Mouse (Mus musculus) urinary bladder, postnatal 36 days (tissue): Measurements from ENCODE around the gene Sat2.
A peak's percentile ranks its signal among the peaks of the same experiment; 100 is the strongest.
"Not testable (repeated sequence)": the region's sequence is repeated elsewhere in the genome, so short reads cannot be mapped to it uniquely, and the experiment has no call there.

Experiments used
- DNase-seq, 2 experiments: peaks; one replicate each; pipeline ENCODE4 v3.0.0; 2022; ENCODE audit warnings: low spot score in 2 of 2, mixed read lengths in 1 of 2

The Sat2 gene

DNA sequence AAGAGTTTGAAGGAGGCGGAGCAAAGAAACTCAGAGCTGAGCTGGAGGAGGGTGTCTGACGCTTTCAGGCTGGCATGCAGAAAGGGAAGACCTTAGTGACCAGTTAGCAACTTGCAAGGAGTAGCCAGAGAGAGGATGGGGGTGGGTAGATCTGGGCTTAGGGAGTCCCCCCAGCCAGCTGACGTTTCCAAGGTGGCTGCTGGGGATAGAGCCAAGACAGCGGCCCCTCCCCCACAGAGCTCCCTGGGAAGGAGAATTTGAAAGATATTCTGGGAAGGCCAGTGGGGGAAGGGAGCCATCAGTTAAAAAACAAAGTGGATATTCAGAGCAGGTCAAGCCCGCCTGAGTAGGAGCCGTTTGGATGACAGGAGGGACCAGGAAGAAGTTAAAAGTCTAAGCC lies 21.7 kb upstream of the Sat2 start:
- peak in 1 of 2 experiments; percentile 31 for DNase-seq

DNA sequence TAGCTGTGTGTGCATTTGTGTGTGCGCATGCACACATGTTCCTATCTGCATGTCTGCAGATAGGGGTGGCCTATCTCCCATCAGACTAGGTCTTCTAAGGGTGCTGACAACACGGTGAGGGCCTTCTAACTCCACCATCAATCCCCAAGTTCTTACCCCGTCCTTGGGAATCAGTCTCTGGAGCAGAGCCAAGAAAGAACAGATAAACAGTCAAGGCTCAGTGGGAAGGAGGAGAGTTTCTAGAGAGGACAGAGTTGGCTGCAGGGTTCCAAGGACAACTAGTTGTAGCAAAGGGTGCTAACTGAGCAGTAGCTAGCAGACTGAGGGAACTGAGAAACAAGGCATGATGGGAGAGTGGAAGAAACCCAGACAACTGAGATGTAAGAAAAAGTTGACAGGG lies 20.1 kb upstream of the Sat2 start:
- no peak for DNase-seq

GRCm38 (mm10) chr11:69603516-69603915 lies 18.3 kb upstream of the Sat2 start:
- no peak for DNase-seq

DNA sequence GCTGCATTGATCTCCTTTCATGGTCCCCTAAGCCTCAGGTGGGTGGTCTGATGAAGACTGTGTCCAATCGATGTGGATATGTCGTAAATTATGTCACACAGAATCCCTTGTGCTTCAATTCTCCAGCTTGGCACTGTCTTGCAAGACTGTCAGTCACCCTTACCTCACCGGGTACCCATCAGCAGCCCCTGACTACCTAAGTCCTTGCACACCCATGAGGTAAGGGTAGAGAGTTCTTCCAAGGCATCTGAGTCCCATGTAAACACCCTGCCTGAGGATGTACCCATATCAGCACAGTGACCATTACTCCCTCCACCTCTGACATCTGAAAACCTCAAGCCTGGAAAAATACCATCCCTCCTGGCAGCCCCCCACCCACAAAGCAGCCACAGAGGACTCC lies 17.5 kb upstream of the Sat2 start:
- DNase-seq: no peak

DNA sequence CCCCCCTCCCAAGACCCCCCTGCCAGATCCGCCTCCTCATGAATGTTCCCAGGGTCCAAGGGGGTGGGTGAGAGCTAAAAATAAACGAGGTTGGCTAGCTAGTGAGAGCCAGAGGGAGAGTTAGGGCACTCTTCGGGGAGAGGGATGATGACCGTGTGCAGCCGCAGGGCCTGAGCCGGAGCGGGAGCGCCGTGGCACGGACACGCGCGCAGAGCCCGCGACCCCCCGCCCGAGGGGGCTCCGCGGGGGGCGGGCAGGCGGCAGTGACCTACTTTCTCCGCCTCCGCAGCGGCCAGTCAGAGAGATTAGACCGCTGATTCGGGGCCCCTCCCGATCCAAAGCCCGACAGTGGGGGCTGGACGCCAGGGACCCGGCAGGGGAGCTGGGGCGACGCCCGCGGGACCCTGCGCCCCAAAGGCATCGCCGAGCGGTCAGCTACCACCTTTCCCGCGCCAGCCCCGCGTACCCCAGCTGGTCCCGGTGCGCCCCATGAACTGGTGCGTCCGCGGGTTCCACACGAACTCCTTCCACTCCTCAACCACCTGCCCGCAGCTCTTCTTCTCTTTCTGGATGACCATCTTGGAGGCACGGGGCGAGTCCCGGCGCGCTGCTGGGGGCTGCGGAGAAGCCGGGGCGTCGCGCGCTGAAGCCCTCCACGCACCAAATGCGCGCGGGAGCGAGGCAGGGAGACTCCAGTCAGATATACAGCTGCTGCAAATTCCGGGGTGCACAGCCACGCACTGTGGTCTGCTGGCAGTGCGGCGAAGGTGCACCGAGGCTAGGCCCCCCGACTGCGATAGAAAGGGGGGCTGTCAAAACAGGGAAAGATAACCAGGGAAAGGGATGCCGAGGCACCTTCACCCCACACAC lies 16.8 kb upstream of the Sat2 start:
- no peak for DNase-seq

GRCm38 (mm10) chr11:69605726-69606490 lies 15.9 kb upstream of the Sat2 start, which contains the start of gene Atp1b2:
Gene Atp1b2 (minus strand): TSS chr11:69605942.
- peak; percentile 42 to 48 for DNase-seq

- DNase-seq: no peak
These were observed 15.4 kb upstream of the Sat2 start for GRCm38 (mm10) chr11:69606491-69606795.

GRCm38 (mm10) chr11:69606832-69607231 lies 15.0 kb upstream of the Sat2 start:
- no peak for DNase-seq

- DNase-seq: no peak
These were observed 13.3 kb upstream of the Sat2 start for GRCm38 (mm10) chr11:69608525-69608924.

- no peak for DNase-seq
These were observed 12.4 kb upstream of the Sat2 start for GRCm38 (mm10) chr11:69609416-69609815.

- DNase-seq: no peak
These were observed 10.9 kb upstream of the Sat2 start for GRCm38 (mm10) chr11:69610899-69611298.

GRCm38 (mm10) chr11:69613553-69614256 lies 8.1 kb upstream of the Sat2 start:
- peak; percentile 81 to 87 for DNase-seq

- not testable (repeated sequence) for DNase-seq
These were observed 7.6 kb upstream of the Sat2 start for GRCm38 (mm10) chr11:69614257-69614588.

DNA sequence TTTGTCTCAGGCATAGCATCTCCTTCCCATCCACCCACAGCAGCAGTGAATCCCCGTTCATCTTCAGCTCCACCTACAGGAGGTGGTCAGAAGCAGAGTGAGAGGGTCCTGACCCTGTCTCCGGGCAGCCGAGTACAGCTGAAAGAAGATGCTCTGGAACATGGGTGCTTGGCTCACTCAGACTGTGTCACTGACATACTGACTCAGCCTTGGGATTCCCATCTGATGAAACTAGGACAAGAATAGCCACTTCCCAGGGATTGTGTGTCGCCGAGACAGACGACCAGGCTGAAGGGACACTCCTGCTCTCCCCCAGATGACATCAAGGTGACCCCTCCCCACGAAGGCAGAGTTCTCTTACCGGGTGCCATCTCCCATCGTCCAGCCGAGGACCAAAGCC lies 5.0 kb upstream of the Sat2 start:
- no peak for DNase-seq

GRCm38 (mm10) chr11:69617805-69618204 lies 4.0 kb upstream of the Sat2 start, which contains the start of gene Shbg:
Gene Shbg (minus strand): TSS chr11:69617905.
- DNase-seq: no peak

- DNase-seq: no peak
These were observed 1.3 kb upstream of the Sat2 start for GRCm38 (mm10) chr11:69620394-69621081.

- no peak for DNase-seq
These were observed 582 bp downstream of the Sat2 start for GRCm38 (mm10) chr11:69622406-69622805.

DNA sequence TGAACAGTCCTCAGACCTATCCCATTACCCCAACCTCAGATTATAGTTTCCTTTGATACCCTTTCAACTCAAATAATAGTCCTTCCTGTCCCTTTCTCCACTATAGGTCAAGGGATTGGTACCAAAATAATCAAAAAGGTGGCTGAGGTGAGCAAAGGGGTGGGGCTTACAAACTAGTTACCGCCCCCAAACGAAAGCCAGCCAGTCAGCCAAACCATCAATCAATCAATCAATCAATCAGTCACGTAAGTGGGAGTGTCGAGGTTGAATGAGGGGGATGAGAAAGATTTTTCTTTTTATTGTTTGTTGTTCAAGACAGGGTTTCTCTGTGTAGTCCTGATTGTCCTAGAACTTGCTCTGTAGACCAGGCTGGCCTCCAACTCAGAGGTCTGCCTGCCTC lies 1.2 kb downstream of the Sat2 start:
- no peak for DNase-seq

DNA sequence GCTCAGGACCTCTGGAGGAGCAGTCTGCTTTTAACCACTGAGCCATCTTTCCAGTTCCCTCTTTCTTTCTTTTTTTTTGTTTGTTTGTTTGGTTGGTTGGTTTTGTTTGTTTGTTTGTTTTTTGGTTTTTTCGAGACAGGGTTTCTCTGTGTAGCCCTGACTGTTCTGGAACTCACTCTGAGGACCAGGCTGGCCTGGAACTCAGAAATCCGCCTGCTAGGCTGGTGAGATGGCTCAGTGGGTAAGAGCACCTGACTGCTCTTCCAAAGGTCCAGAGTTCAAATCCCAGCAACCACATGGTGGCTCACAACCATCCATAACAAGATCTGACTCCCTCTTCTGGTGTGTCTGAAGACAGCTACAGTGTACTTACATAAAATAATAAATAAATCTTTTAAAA lies 2.5 kb downstream of the Sat2 start:
- not testable (repeated sequence) for DNase-seq

DNA sequence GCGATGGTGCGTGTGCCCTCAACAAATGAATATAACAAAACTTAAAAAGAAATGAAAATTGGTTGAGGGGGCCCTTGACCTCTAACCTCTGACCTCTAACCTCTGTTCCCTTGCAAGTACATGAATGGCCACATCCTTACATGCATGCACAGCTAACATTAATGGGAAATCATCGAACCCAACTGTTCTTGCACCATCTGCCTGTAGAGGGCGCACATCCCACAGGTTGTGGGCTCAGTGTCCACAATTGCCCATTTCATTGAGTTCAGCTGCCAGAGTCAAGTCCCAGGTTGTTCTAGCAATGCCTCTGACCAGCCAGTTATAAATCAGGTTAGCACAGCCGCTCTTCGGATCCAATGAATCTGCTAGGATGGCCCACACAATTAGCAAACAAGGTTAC lies 6.5 kb downstream of the Sat2 start:
- DNase-seq: peak; percentile 52 to 73

DNA sequence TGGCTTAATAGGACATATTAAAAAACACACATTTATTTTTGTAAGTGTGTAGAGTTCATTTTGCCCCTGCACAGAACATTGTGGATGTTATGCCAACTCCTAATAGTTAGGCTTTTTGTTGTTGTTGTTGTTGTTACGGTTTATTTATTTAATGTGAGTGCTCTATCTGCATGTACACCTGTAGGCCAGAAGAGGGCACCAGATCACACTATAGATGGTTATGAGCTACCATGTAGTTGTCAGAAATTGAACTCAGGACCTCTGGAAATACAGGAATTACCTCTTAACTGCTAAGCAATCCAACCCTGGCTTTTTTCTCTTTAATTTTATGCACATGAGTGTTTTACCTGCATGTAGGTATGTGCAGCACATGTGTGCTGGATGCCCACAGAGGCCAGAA lies 8.0 kb downstream of the Sat2 start:
- no peak for DNase-seq
